Mouse (Mus musculus) CD8-positive naive resting alpha-beta T cell, adult 2 months (primary cell): ENCODE data around the gene Tmem62.
"Not testable (repeated sequence)": the region's sequence is repeated elsewhere in the genome, so short reads cannot be mapped to it uniquely, and the experiment has no call there.

ENCODE experiments used
- DNase-seq, 2 experiments: peaks; one replicate each; pipeline ENCODE4 v3.0.0; 2022; ENCODE audit warnings: low read depth in 2 of 2, low spot score in 2 of 2

The Tmem62 gene

GRCm38 (mm10) chr2:120991196-120991595 is 14.4 kb downstream of the Tmem62 start:
- no peak for DNase-seq

GRCm38 (mm10) chr2:120996607-120997006 is 19.8 kb downstream of the Tmem62 start:
- not testable (repeated sequence) for DNase-seq

- no peak for DNase-seq
Observed at GRCm38 (mm10) chr2:120998863-120999262, 22.0 kb downstream of the Tmem62 start.

GRCm38 (mm10) chr2:121003586-121003985 is 26.8 kb downstream of the Tmem62 start:
- peak in 1 of 2 experiments; percentile 6 for DNase-seq

- DNase-seq = no peak
Observed at GRCm38 (mm10) chr2:121004018-121004811, 27.4 kb downstream of the Tmem62 start.

- no peak for DNase-seq
Observed at GRCm38 (mm10) chr2:121006986-121007385, 30.2 kb downstream of the Tmem62 start.

GRCm38 (mm10) chr2:121007925-121008663 is 31.3 kb downstream of the Tmem62 start, which contains the start of gene Ccndbp1:
Ccndbp1 (plus strand) TSS chr2:121008403.
- DNase-seq = peak; percentile 81 to 87

- no peak for DNase-seq
Observed at GRCm38 (mm10) chr2:121008664-121009007, 31.8 kb downstream of the Tmem62 start.

- no peak for DNase-seq
Observed at GRCm38 (mm10) chr2:121009071-121009677, 32.4 kb downstream of the Tmem62 start.

- DNase-seq = no peak
Observed at GRCm38 (mm10) chr2:121012676-121013075, 35.9 kb downstream of the Tmem62 start.

GRCm38 (mm10) chr2:121015507-121015906 is 38.7 kb downstream of the Tmem62 start:
- no peak for DNase-seq

GRCm38 (mm10) chr2:121016226-121016625 is 39.4 kb downstream of the Tmem62 start:
- no peak for DNase-seq

- no peak for DNase-seq
Observed at GRCm38 (mm10) chr2:121017151-121017550, 40.3 kb downstream of the Tmem62 start.

- no peak for DNase-seq
Observed at GRCm38 (mm10) chr2:121022918-121023317, 46.1 kb downstream of the Tmem62 start.

GRCm38 (mm10) chr2:121036733-121037341 is 60.0 kb downstream of the Tmem62 start, which contains the start of gene Epb42:
Epb42 (minus strand) TSS chr2:121037072.
- no peak for DNase-seq

- DNase-seq = not testable (repeated sequence)
Observed at GRCm38 (mm10) chr2:121038851-121039250, 62.0 kb downstream of the Tmem62 start.

- DNase-seq = no peak
Observed at GRCm38 (mm10) chr2:121039382-121039781, 62.6 kb downstream of the Tmem62 start.

GRCm38 (mm10) chr2:121041098-121041497 is 64.3 kb downstream of the Tmem62 start:
- no peak for DNase-seq

GRCm38 (mm10) chr2:121045653-121046052 is 68.8 kb downstream of the Tmem62 start:
- DNase-seq = no peak

GRCm38 (mm10) chr2:121052176-121052575 is 75.4 kb downstream of the Tmem62 start:
- no peak for DNase-seq

GRCm38 (mm10) chr2:121054060-121054459 is 77.2 kb downstream of the Tmem62 start:
- no peak for DNase-seq
